Mouse (Mus musculus) activated CD4-positive, CD25-positive, alpha-beta regulatory T cell, adult 9 weeks (primary cell): ENCODE results near the gene Olfr1311. TPM values are rescaled to one million over a fixed set of nuclear protein-coding genes. Genes with fewer than 3 reads are reported as not detected.

Source experiments
- polyA plus RNA-seq: library from polyadenylated mRNA; unstranded; fragments of 100-300 nt; shearing (Covaris generic); gene quantifications from one replicate; pipeline ENCODE4 v1.2.1, GENCODE M21; 2017

Olfr1311 gene
- polyA plus RNA-seq = not detected

GRCm38 (mm10) chr2:112024312-112024711, at the start of gene Olfr1311:
TSS of gene Olfr1311 (minus strand) at chr2:112024412.

GRCm38 (mm10) chr2:112050138-112050537, 25.9 kb upstream of the Olfr1311 start, which contains the start of gene Olfr1312:
TSS of gene Olfr1312 (minus strand) at chr2:112050238.

GRCm38 (mm10) chr2:112012608-112013007, 11.6 kb downstream of the Olfr1311 start, which contains the start of gene Olfr1310:
TSS of gene Olfr1310 (minus strand) at chr2:112012708.

GRCm38 (mm10) chr2:111990181-111990580, 34.0 kb downstream of the Olfr1311 start, which contains the start of gene Olfr1309:
TSS of gene Olfr1309 (minus strand) at chr2:111990281.

Other genes starting within 250 kb of the Olfr1311 start
- not detected for gene Olfr1302, start 247.0 kb downstream of the Olfr1311 start, polyA plus RNA-seq
- gene Olfr1303, start 204.1 kb downstream of the Olfr1311 start, polyA plus RNA-seq = not detected
- not detected for gene Olfr1305, start 147.3 kb downstream of the Olfr1311 start, polyA plus RNA-seq
- gene Olfr1306, start 108.1 kb downstream of the Olfr1311 start, polyA plus RNA-seq = not detected
- gene Olfr1307, start 75.0 kb downstream of the Olfr1311 start, polyA plus RNA-seq = 0.07 TPM
- not detected for gene Olfr1308, start 59.5 kb downstream of the Olfr1311 start, polyA plus RNA-seq
- gene Olfr1309, start 34.1 kb downstream of the Olfr1311 start, polyA plus RNA-seq = not detected
- gene Olfr1310, start 11.7 kb downstream of the Olfr1311 start, polyA plus RNA-seq = not detected
- not detected for gene Olfr1312, start 25.8 kb upstream of the Olfr1311 start, polyA plus RNA-seq
- not detected for gene Olfr1313, start 53.4 kb upstream of the Olfr1311 start, polyA plus RNA-seq
- gene Olfr1314, start 72.4 kb upstream of the Olfr1311 start, polyA plus RNA-seq = not detected
- not detected for gene Olfr1315-ps1, start 91.0 kb upstream of the Olfr1311 start, polyA plus RNA-seq
- not detected for gene Olfr1316, start 110.6 kb upstream of the Olfr1311 start, polyA plus RNA-seq
- not detected for gene Olfr1317, start 115.9 kb upstream of the Olfr1311 start, polyA plus RNA-seq
- not detected for gene Olfr1318, start 129.8 kb upstream of the Olfr1311 start, polyA plus RNA-seq
- 70.5 TPM for gene Lpcat4, start 215.1 kb upstream of the Olfr1311 start, polyA plus RNA-seq
- gene Nutm1, start 234.9 kb upstream of the Olfr1311 start, polyA plus RNA-seq = not detected
- gene Nop10, start 237.5 kb upstream of the Olfr1311 start, polyA plus RNA-seq = 148 TPM
- 109 TPM for gene Slc12a6, start 241.4 kb upstream of the Olfr1311 start, polyA plus RNA-seq
- gene Gm21985, start 241.9 kb upstream of the Olfr1311 start, polyA plus RNA-seq = not detected